Mouse (Mus musculus) embryonic facial prominence, embryonic 14.5 days (tissue): ENCODE results near the gene Megf11. TPM values are rescaled to one million over a fixed set of nuclear protein-coding genes. Genes with fewer than 3 reads are reported as not detected.
"Not testable (repeated sequence)": the region's sequence is repeated elsewhere in the genome, so short reads cannot be mapped to it uniquely, and the experiment has no call there.

Experiments
- ATAC-seq: fragments of 200-750 bp; cut with Nextera tagmentation; 2 replicates; pipeline ENCODE4 v1.8.0; 2017; ENCODE audit warnings: low read depth, moderate number of reproducible peaks, moderate TSS enrichment
- DNase-seq: peaks from one replicate; pipeline ENCODE4 v3.0.0-alpha.2; 2015; ENCODE audit warnings: low spot score
- H3K27ac ChIP-seq: fragments of 300-500 bp; sonication (generic); replicated peaks from 2 replicates; pipeline ENCODE4 v1.5.1; 2014; ENCODE audit warnings: low read depth, mild to moderate bottlenecking, low read length, moderate library complexity
- H3K27me3 ChIP-seq: fragments of 300-500 bp; sonication (generic); replicated peaks from 2 replicates; pipeline ENCODE4 v1.6.1; 2014; ENCODE audit warnings: low read length; ENCODE audit not compliant: control insufficient read depth, insufficient read depth
- H3K36me3 ChIP-seq: fragments of 300-500 bp; sonication (generic); 2 replicates; pipeline ENCODE4 v1.6.1; 2014; ENCODE audit warnings: low read length, mixed read lengths; ENCODE audit not compliant: control insufficient read depth, insufficient read depth
- H3K4me1 ChIP-seq: fragments of 300-500 bp; sonication (generic); 2 replicates; pipeline ENCODE4 v1.6.1; 2014; ENCODE audit warnings: antibody characterized with exemption, low read length; ENCODE audit not compliant: control insufficient read depth, insufficient read depth
- H3K4me2 ChIP-seq: fragments of 300-500 bp; sonication (generic); 2 replicates; pipeline ENCODE4 v1.6.1; 2014; ENCODE audit warnings: low read depth, mild to moderate bottlenecking, low read length, moderate library complexity, mixed read lengths
- H3K4me3 ChIP-seq: fragments of 300-500 bp; sonication (generic); 2 replicates; pipeline ENCODE4 v1.5.1; 2014; ENCODE audit warnings: low read depth, mild to moderate bottlenecking, low read length
- H3K9ac ChIP-seq: fragments of 300-500 bp; sonication (generic); 2 replicates; pipeline ENCODE4 v1.6.1; 2014; ENCODE audit warnings: low read depth, mild to moderate bottlenecking, low read length, moderate library complexity, mixed read lengths
- H3K9me3 ChIP-seq: fragments of 300-500 bp; sonication (generic); 2 replicates; pipeline ENCODE4 v1.6.1; 2016; ENCODE audit warnings: low read length; ENCODE audit not compliant: control insufficient read depth
- WGBS: fragments of 180-500 bp; shearing (Covaris S2); extraction: QIAGEN DNeasy Blood & Tissue Kit; methylation state at CpG from one replicate; pipeline ENCODE4 v1.1.7; 2014; 5-methylcytosine and 5-hydroxymethylcytosine counted together
- polyA plus RNA-seq: library from polyadenylated mRNA; unstranded; fragments of >200 nt; fragmentation: Nextera tagmentation; extraction: Ambion mirVana; gene quantifications from 2 replicates; pipeline ENCODE4 v1.2.1, GENCODE M21; 2014

Gene Megf11
- polyA plus RNA-seq, 1 experiment from 2014 or later: 1.3 TPM

- ATAC-seq: no peak
- H3K9me3 ChIP-seq: no peaks in the 10 kb centered on the region
Measured at GRCm38 (mm10) chr9:64475942-64476341, 90.5 kb downstream of the Megf11 start.

DNA sequence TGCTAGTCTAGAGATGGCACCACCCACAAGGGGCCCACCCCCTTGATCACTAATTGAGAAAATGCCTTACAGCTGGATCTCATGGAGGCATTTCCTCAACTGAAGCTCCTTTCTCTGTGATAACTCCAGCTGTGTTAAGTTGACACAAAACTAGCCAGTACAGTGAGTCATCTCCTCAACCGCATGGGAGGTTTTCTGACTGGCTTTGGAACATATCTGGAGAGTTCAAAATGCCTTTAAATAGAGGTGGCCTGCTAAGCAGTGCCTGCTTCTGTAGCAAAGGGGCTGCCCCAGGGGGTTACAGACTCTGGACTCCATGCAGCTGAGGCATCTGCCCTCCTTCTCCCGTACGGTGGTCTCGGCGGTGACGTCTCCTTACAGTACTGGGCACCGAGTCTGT, 92.0 kb downstream of the Megf11 start:
- not testable (repeated sequence) for H3K4me2 ChIP-seq, H3K27me3 ChIP-seq, H3K9ac ChIP-seq, H3K36me3 ChIP-seq, H3K9me3 ChIP-seq, DNase-seq, H3K4me3 ChIP-seq, H3K27ac ChIP-seq, ATAC-seq
- peaks cover 15% of the 10 kb centered on the region; the same call in 1 of the 2 replicates for H3K4me1 ChIP-seq
- 57% methylated on average over 7 of the region's 7 CpGs for WGBS

More at GRCm38 (mm10) chr9:64475942-64476341, 90.5 kb downstream of the Megf11 start:
- Histone ChIP-seq H3K27me3 (no peaks in the 10 kb centered on the region; the same call in 1 of the 2 replicates), H3K27ac (no peak overlapping the region), H3K4me2 (no peak overlapping the region), H3K4me3 (no peak overlapping the region), H3K9ac (no peak overlapping the region), H3K36me3 (no peaks in the 10 kb centered on the region), H3K4me1 (peaks cover 15% of the 10 kb centered on the region; the same call in 1 of the 2 replicates)
- WGBS: 20% methylated on average over 2 of the region's 2 CpGs
- no peak for DNase-seq

- WGBS: 76% methylated on average over 5 of the region's 5 CpGs
- H3K27ac ChIP-seq: no peak overlapping the region
- H3K36me3 ChIP-seq: no peaks in the 10 kb centered on the region
- no peak overlapping the region for H3K4me3 ChIP-seq
- no peaks in the 10 kb centered on the region for H3K27me3 ChIP-seq
- no peaks in the 10 kb centered on the region for H3K4me1 ChIP-seq
- H3K4me2 ChIP-seq: no peak overlapping the region
- DNase-seq (no peak), ATAC-seq (no peak)
- H3K9ac ChIP-seq: no peak overlapping the region
- H3K9me3 ChIP-seq: no peaks in the 10 kb centered on the region
Measured at GRCm38 (mm10) chr9:64482126-64482525, 96.7 kb downstream of the Megf11 start.

DNA sequence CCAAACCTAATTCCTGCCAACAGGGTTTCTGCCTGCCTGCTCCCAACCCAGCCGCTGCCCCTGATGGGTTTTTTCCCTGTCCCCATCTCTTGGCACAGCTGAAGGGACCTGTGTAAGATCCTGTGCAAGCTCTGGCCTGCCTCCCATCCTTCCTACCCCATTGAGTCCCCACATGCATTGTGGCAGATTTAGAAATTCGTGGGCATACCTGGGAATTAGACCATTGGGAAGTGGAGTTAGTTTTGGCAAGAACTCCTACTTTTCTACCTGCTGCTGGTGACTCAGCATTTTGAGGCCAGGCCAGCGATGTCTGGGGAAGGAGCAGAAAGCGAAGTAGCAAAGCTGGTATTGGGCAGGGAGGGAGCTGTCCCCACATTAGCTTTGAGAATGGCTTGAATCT, 102.0 kb downstream of the Megf11 start:
- Histone ChIP-seq H3K4me3 (no peak overlapping the region), H3K9ac (no peak overlapping the region), H3K27ac (no peak overlapping the region), H3K9me3 (no peaks in the 10 kb centered on the region), H3K4me1 (no peaks in the 10 kb centered on the region), H3K4me2 (no peak overlapping the region), H3K27me3 (no peaks in the 10 kb centered on the region), H3K36me3 (no peaks in the 10 kb centered on the region)
- 56% methylated on average over 4 of the region's 4 CpGs for WGBS
- ATAC-seq (no peak), DNase-seq (no peak)

GRCm38 (mm10) chr9:64494647-64495046, 109.2 kb downstream of the Megf11 start:
- H3K4me3 ChIP-seq: no peak overlapping the region
- DNase-seq (no peak), ATAC-seq (no peak)

GRCm38 (mm10) chr9:64498929-64499328, 113.5 kb downstream of the Megf11 start:
- DNase-seq (peak; percentile 55), ATAC-seq (no peak)
- no peak overlapping the region for H3K9ac ChIP-seq
- 59% methylated on average over 5 of the region's 5 CpGs for WGBS
- H3K36me3 ChIP-seq: no peaks in the 10 kb centered on the region
- no peaks in the 10 kb centered on the region for H3K27me3 ChIP-seq
- H3K4me3 ChIP-seq: no peak overlapping the region
- no peak overlapping the region for H3K27ac ChIP-seq
- no peaks in the 10 kb centered on the region for H3K9me3 ChIP-seq
- H3K4me2 ChIP-seq: no peak overlapping the region
- peaks cover 2% of the 10 kb centered on the region; the same call in 1 of the 2 replicates for H3K4me1 ChIP-seq

More at GRCm38 (mm10) chr9:64494647-64495046, 109.2 kb downstream of the Megf11 start:
- Histone ChIP-seq H3K9me3 (no peaks in the 10 kb centered on the region), H3K4me2 (no peak overlapping the region), H3K9ac (no peak overlapping the region), H3K4me1 (no peaks in the 10 kb centered on the region), H3K36me3 (no peaks in the 10 kb centered on the region), H3K27me3 (no peaks in the 10 kb centered on the region), H3K27ac (no peak overlapping the region)
- 86% methylated on average over 6 of the region's 6 CpGs for WGBS

GRCm38 (mm10) chr9:64501211-64501610, 115.8 kb downstream of the Megf11 start:
- Histone ChIP-seq H3K36me3 (no peaks in the 10 kb centered on the region), H3K4me2 (no peak overlapping the region), H3K27me3 (no peaks in the 10 kb centered on the region), H3K27ac (no peak overlapping the region), H3K4me3 (no peak overlapping the region), H3K4me1 (peaks cover 4% of the 10 kb centered on the region; the same call in 1 of the 2 replicates), H3K9me3 (no peaks in the 10 kb centered on the region), H3K9ac (no peak overlapping the region)
- no peak for ATAC-seq
- WGBS: 90% methylated on average over 8 of the region's 8 CpGs
- no peak for DNase-seq

DNA sequence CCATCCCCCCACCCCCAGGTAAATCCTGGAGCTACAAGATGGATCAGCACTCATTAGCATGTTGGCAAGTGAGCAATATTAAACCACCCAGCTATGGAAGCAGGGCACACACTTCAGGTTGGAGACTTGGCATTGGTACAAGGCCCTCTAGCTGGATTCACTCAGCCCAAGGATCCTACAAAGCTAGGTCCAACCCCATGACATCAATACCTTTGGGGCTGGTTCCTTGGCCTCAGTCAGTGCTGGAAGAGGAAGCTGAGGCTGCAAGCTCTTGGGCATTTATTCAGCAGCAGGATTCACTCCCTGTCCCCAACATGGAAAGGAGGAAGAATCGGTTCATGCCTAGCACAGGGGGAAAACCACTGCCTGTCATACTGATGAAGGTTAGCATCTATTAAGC, 118.6 kb downstream of the Megf11 start:
- H3K27me3 ChIP-seq: no peaks in the 10 kb centered on the region
- H3K9ac ChIP-seq: no peak overlapping the region
- H3K4me1 ChIP-seq: peaks cover 4% of the 10 kb centered on the region; the same call in 1 of the 2 replicates
- H3K9me3 ChIP-seq: no peaks in the 10 kb centered on the region
- DNase-seq (no peak), ATAC-seq (no peak)
- no peak overlapping the region for H3K4me3 ChIP-seq
- H3K4me2 ChIP-seq: no peak overlapping the region
- no peak overlapping the region for H3K27ac ChIP-seq
- H3K36me3 ChIP-seq: no peaks in the 10 kb centered on the region
- WGBS: 81% methylated on average over 1 of the region's 1 CpGs

- DNase-seq (no peak), ATAC-seq (no peak)
- H3K36me3 ChIP-seq: no peaks in the 10 kb centered on the region
Measured at GRCm38 (mm10) chr9:64504456-64504855, 119.0 kb downstream of the Megf11 start.

More at GRCm38 (mm10) chr9:64504456-64504855, 119.0 kb downstream of the Megf11 start:
- 85% methylated on average over 3 of the region's 3 CpGs for WGBS
- H3K27me3 ChIP-seq: no peaks in the 10 kb centered on the region
- peaks cover 4% of the 10 kb centered on the region; the same call in 1 of the 2 replicates for H3K4me1 ChIP-seq
- H3K27ac ChIP-seq: no peak overlapping the region
- no peak overlapping the region for H3K4me3 ChIP-seq
- H3K4me2 ChIP-seq: no peak overlapping the region
- no peaks in the 10 kb centered on the region for H3K9me3 ChIP-seq
- no peak overlapping the region for H3K9ac ChIP-seq
